Mouse (Mus musculus): Measurements from ENCODE around the gene Atg14.

The Atg14 gene

GRCm38 (mm10) chr14:47498632-47499031, 71.8 kb downstream of the Atg14 start:
- DNase-seq, result no peak

GRCm38 (mm10) chr14:47497166-47497565, 73.3 kb downstream of the Atg14 start:
- peak; percentile 30 for DNase-seq

GRCm38 (mm10) chr14:47495951-47496350, 74.5 kb downstream of the Atg14 start:
- no peak for DNase-seq

GRCm38 (mm10) chr14:47493592-47494361, 76.7 kb downstream of the Atg14 start:
- no peak for DNase-seq

Data from lung, postnatal 36 days (tissue).